Mouse (Mus musculus): ENCODE measurements around the gene Camkk1.

The Camkk1 gene

GRCm38 (mm10) chr11:73014831-73015344 lies 3.9 kb upstream of the Camkk1 start:
- no peak for DNase-seq (ENCODE audit: low read depth, low spot score)

GRCm38 (mm10) chr11:73015391-73016102 lies 3.3 kb upstream of the Camkk1 start:
- no peak for DNase-seq (ENCODE audit: low read depth, low spot score)

- DNase-seq (ENCODE audit: low read depth, low spot score) = no peak
Observed at GRCm38 (mm10) chr11:73016103-73016420, 2.7 kb upstream of the Camkk1 start.

- peak; percentile 20 for DNase-seq (ENCODE audit: low read depth, low spot score)
Observed at GRCm38 (mm10) chr11:73019147-73019795, 463 bp downstream of the Camkk1 start.

- DNase-seq (ENCODE audit: low read depth, low spot score) = no peak
Observed at GRCm38 (mm10) chr11:73020953-73021800, 2.4 kb downstream of the Camkk1 start.

- DNase-seq (ENCODE audit: low read depth, low spot score) = no peak
Observed at GRCm38 (mm10) chr11:73023099-73023498, 4.3 kb downstream of the Camkk1 start.

GRCm38 (mm10) chr11:73023827-73024226 lies 5.0 kb downstream of the Camkk1 start:
- no peak for DNase-seq (ENCODE audit: low read depth, low spot score)

GRCm38 (mm10) chr11:73024236-73024904 lies 5.6 kb downstream of the Camkk1 start:
- DNase-seq (ENCODE audit: low read depth, low spot score) = no peak

- DNase-seq (ENCODE audit: low read depth, low spot score) = no peak
Observed at GRCm38 (mm10) chr11:73026961-73027360, 8.2 kb downstream of the Camkk1 start.

GRCm38 (mm10) chr11:73030821-73031498 lies 12.2 kb downstream of the Camkk1 start:
- peak; percentile 87 for DNase-seq (ENCODE audit: low read depth, low spot score)

GRCm38 (mm10) chr11:73031536-73031935 lies 12.7 kb downstream of the Camkk1 start:
- no peak for DNase-seq (ENCODE audit: low read depth, low spot score)

- DNase-seq (ENCODE audit: low read depth, low spot score) = no peak
Observed at GRCm38 (mm10) chr11:73036077-73036476, 17.3 kb downstream of the Camkk1 start.

- no peak for DNase-seq (ENCODE audit: low read depth, low spot score)
Observed at GRCm38 (mm10) chr11:73036889-73037288, 18.1 kb downstream of the Camkk1 start.

GRCm38 (mm10) chr11:73037691-73038090 lies 18.9 kb downstream of the Camkk1 start:
- no peak for DNase-seq (ENCODE audit: low read depth, low spot score)

GRCm38 (mm10) chr11:73039102-73039799 lies 20.4 kb downstream of the Camkk1 start:
- peak; percentile 61 for DNase-seq (ENCODE audit: low read depth, low spot score)

- no peak for DNase-seq (ENCODE audit: low read depth, low spot score)
Observed at GRCm38 (mm10) chr11:73044229-73044755, 25.5 kb downstream of the Camkk1 start.

- no peak for DNase-seq (ENCODE audit: low read depth, low spot score)
Observed at GRCm38 (mm10) chr11:73044789-73045188, 26.0 kb downstream of the Camkk1 start.

- DNase-seq (ENCODE audit: low read depth, low spot score) = peak; percentile 92
Observed at GRCm38 (mm10) chr11:73047542-73047996, 28.8 kb downstream of the Camkk1 start, which contains the start of gene Ncbp3. Ncbp3 (plus strand) TSS chr11:73047783.

GRCm38 (mm10) chr11:73048030-73048876 lies 29.4 kb downstream of the Camkk1 start:
- no peak for DNase-seq (ENCODE audit: low read depth, low spot score)

All from forelimb bud, embryonic 11.5 days (tissue).